Mouse (Mus musculus): ENCODE data around the gene Sfr1. TPM values are rescaled to one million over a fixed set of nuclear protein-coding genes. Genes with fewer than 3 reads are reported as not detected.
A peak's percentile ranks its signal among the peaks of the same experiment; 100 is the strongest.

The Sfr1 gene
- polyA plus RNA-seq (2012; ENCODE audit: insufficient read depth, insufficient read length, low replicate concordance, missing spikeins): not detected in 2 replicates

- peak; percentile 92 for TF ChIP-seq POLR2A (IDR thresholded peaks at IDR 0.05; ENCODE audit: insufficient read depth, low read depth, low read length)
- no peak for TF ChIP-seq CTCF (IDR thresholded peaks at IDR 0.05; ENCODE audit: insufficient read depth, low read depth, low read length)
- H3K27ac ChIP-seq (ENCODE audit: insufficient read depth, low read depth, low read length): peak within 1 kb of the TSS; percentile 87
- peaks cover 4% of the 10 kb centered on the region; the same call in 1 of the 2 replicates for H3K4me1 ChIP-seq (ENCODE audit: control insufficient read depth, insufficient read depth, low read length)
- under 1% methylated on average over 72 of the region's 72 CpGs for WGBS
- peak within 1 kb of the TSS; percentile 99 for H3K4me3 ChIP-seq (ENCODE audit: insufficient read depth, low read depth, low read length)
Observed at GRCm38 (mm10) chr19:47731071-47731881, at the start of gene Sfr1. TSS of gene Sfr1 (plus strand) at chr19:47731682.

GRCm38 (mm10) chr19:47689592-47689991 lies 41.9 kb upstream of the Sfr1 start:
- Histone ChIP-seq H3K27ac (ENCODE audit: insufficient read depth, low read depth, low read length) (no peak overlapping the region), H3K4me1 (ENCODE audit: control insufficient read depth, insufficient read depth, low read length) (no peaks in the 10 kb centered on the region), H3K4me3 (ENCODE audit: insufficient read depth, low read depth, low read length) (no peak overlapping the region)
- TF ChIP-seq CTCF (IDR thresholded peaks at IDR 0.05; ENCODE audit: insufficient read depth, low read depth, low read length) (no peak), POLR2A (IDR thresholded peaks at IDR 0.05; ENCODE audit: insufficient read depth, low read depth, low read length) (no peak)
- 95% methylated on average over 7 of the region's 7 CpGs for WGBS

- Histone ChIP-seq H3K4me1 (ENCODE audit: control insufficient read depth, insufficient read depth, low read length) (no peaks in the 10 kb centered on the region), H3K4me3 (ENCODE audit: insufficient read depth, low read depth, low read length) (no peak within 1 kb of the TSS), H3K27ac (ENCODE audit: insufficient read depth, low read depth, low read length) (no peak within 1 kb of the TSS)
- WGBS: 92% methylated on average over 6 of the region's 6 CpGs
- TF ChIP-seq POLR2A (IDR thresholded peaks at IDR 0.05; ENCODE audit: insufficient read depth, low read depth, low read length): no peak
- TF ChIP-seq CTCF (IDR thresholded peaks at IDR 0.05; ENCODE audit: insufficient read depth, low read depth, low read length): no peak
Observed at GRCm38 (mm10) chr19:47691994-47692393, 39.5 kb upstream of the Sfr1 start, which contains the start of gene Col17a1. TSS of gene Col17a1 (minus strand) at chr19:47692094.

- 92% methylated on average over 6 of the region's 6 CpGs for WGBS
- no peak for TF ChIP-seq POLR2A (IDR thresholded peaks at IDR 0.05; ENCODE audit: insufficient read depth, low read depth, low read length)
- TF ChIP-seq CTCF (IDR thresholded peaks at IDR 0.05; ENCODE audit: insufficient read depth, low read depth, low read length): no peak
- no peak overlapping the region for H3K27ac ChIP-seq (ENCODE audit: insufficient read depth, low read depth, low read length)
- no peaks in the 10 kb centered on the region for H3K4me1 ChIP-seq (ENCODE audit: control insufficient read depth, insufficient read depth, low read length)
- no peak overlapping the region for H3K4me3 ChIP-seq (ENCODE audit: insufficient read depth, low read depth, low read length)
Observed at GRCm38 (mm10) chr19:47695725-47696124, 35.8 kb upstream of the Sfr1 start.

GRCm38 (mm10) chr19:47696411-47696810 lies 35.1 kb upstream of the Sfr1 start:
- Histone ChIP-seq H3K4me1 (ENCODE audit: control insufficient read depth, insufficient read depth, low read length) (no peaks in the 10 kb centered on the region), H3K27ac (ENCODE audit: insufficient read depth, low read depth, low read length) (no peak overlapping the region), H3K4me3 (ENCODE audit: insufficient read depth, low read depth, low read length) (no peak overlapping the region)
- TF ChIP-seq CTCF (IDR thresholded peaks at IDR 0.05; ENCODE audit: insufficient read depth, low read depth, low read length) (no peak), POLR2A (IDR thresholded peaks at IDR 0.05; ENCODE audit: insufficient read depth, low read depth, low read length) (no peak)
- WGBS: 95% methylated on average over 8 of the region's 8 CpGs

- no peak overlapping the region for H3K27ac ChIP-seq (ENCODE audit: insufficient read depth, low read depth, low read length)
- H3K4me1 ChIP-seq (ENCODE audit: control insufficient read depth, insufficient read depth, low read length): no peaks in the 10 kb centered on the region
- 83% methylated on average over 11 of the region's 11 CpGs for WGBS
- H3K4me3 ChIP-seq (ENCODE audit: insufficient read depth, low read depth, low read length): no peak overlapping the region
- TF ChIP-seq POLR2A (IDR thresholded peaks at IDR 0.05; ENCODE audit: insufficient read depth, low read depth, low read length) (no peak), CTCF (IDR thresholded peaks at IDR 0.05; ENCODE audit: insufficient read depth, low read depth, low read length) (no peak)
Observed at GRCm38 (mm10) chr19:47697067-47697466, 34.4 kb upstream of the Sfr1 start.

- WGBS: 88% methylated on average over 9 of the region's 9 CpGs
- Histone ChIP-seq H3K27ac (ENCODE audit: insufficient read depth, low read depth, low read length) (no peak overlapping the region), H3K4me1 (ENCODE audit: control insufficient read depth, insufficient read depth, low read length) (no peaks in the 10 kb centered on the region), H3K4me3 (ENCODE audit: insufficient read depth, low read depth, low read length) (no peak overlapping the region)
- TF ChIP-seq CTCF (IDR thresholded peaks at IDR 0.05; ENCODE audit: insufficient read depth, low read depth, low read length): no peak
- no peak for TF ChIP-seq POLR2A (IDR thresholded peaks at IDR 0.05; ENCODE audit: insufficient read depth, low read depth, low read length)
Observed at GRCm38 (mm10) chr19:47698266-47698665, 33.2 kb upstream of the Sfr1 start.

- H3K4me1 ChIP-seq (ENCODE audit: control insufficient read depth, insufficient read depth, low read length): no peaks in the 10 kb centered on the region
- TF ChIP-seq CTCF (IDR thresholded peaks at IDR 0.05; ENCODE audit: insufficient read depth, low read depth, low read length): no peak
- TF ChIP-seq POLR2A (IDR thresholded peaks at IDR 0.05; ENCODE audit: insufficient read depth, low read depth, low read length): no peak
- WGBS: 74% methylated on average over 9 of the region's 9 CpGs
- H3K4me3 ChIP-seq (ENCODE audit: insufficient read depth, low read depth, low read length): no peak overlapping the region
- no peak overlapping the region for H3K27ac ChIP-seq (ENCODE audit: insufficient read depth, low read depth, low read length)
Observed at GRCm38 (mm10) chr19:47699743-47700142, 31.7 kb upstream of the Sfr1 start.

- TF ChIP-seq POLR2A (IDR thresholded peaks at IDR 0.05; ENCODE audit: insufficient read depth, low read depth, low read length) (no peak), CTCF (IDR thresholded peaks at IDR 0.05; ENCODE audit: insufficient read depth, low read depth, low read length) (no peak)
- 94% methylated on average over 8 of the region's 8 CpGs for WGBS
- Histone ChIP-seq H3K4me1 (ENCODE audit: control insufficient read depth, insufficient read depth, low read length) (no peaks in the 10 kb centered on the region), H3K4me3 (ENCODE audit: insufficient read depth, low read depth, low read length) (no peak overlapping the region), H3K27ac (ENCODE audit: insufficient read depth, low read depth, low read length) (no peak overlapping the region)
Observed at GRCm38 (mm10) chr19:47700509-47700908, 31.0 kb upstream of the Sfr1 start.

All from olfactory bulb, adult 2 months (tissue).